Mouse (Mus musculus): ENCODE measurements at regions not wholly inside any gene's neighbourhood (a gene's known extent, or its start where the extent isn't known, plus 50 kb on each side); places are given as distances from the start of the nearest gene placed in this dataset.

DNA sequence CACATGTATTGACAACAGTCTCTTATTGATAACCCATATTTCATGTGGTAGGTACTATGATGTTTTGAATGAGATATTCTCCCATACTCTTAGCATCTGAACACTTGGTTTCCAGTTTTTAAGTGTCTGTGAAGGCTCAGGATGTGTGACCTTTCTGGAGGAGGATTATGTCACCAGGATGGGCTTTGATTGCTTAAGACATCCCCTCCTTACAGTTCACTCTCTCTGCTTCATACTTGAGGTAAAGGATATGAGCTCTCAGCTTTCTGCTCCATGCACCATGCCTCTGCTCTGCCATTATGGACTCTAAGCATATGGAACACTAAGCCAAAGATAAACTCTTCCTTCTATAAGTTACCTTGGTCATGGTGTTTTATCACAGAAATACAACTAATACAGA, 263.8 kb upstream of the Cpeb2 start:
- Histone ChIP-seq H3K79me3 (ENCODE audit: low read depth) (no peaks in the 10 kb centered on the region), H3K79me2 (ENCODE audit: control insufficient read depth, insufficient read depth) (no peaks in the 10 kb centered on the region), H3K4me3 (ENCODE audit: insufficient read depth, poor library complexity, severe bottlenecking) (no peak overlapping the region), H3K36me3 (ENCODE audit: control insufficient read depth, insufficient read depth) (no peaks in the 10 kb centered on the region), H3ac (ENCODE audit: control insufficient read depth, insufficient read length, low read depth) (no peak overlapping the region), H3K27me3 (ENCODE audit: control insufficient read depth, insufficient read depth, insufficient read length) (no peaks in the 10 kb centered on the region)
- TF ChIP-seq MAX (IDR thresholded peaks at IDR 0.05), result no peak

DNA sequence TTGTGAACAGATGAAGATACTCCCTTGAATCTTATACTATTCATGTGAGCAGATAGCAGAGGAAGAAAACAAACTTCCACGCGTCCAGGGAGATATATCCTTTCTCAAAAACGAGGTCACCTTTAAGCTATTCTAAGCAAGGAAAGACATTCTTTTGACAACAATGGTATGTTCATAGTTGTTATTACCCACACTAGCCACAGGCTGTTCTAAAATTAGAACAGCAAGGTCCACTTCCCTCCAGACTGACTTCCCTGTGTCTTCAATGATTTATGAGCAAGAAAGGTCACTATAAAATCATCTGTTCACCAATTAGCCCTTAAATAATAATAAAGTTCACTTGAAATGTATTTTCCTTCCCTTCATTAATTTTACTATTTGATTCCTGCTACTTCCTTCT, 263.3 kb upstream of the Cpeb2 start:
- TF ChIP-seq MYOD1 (IDR thresholded peaks at IDR 0.05; ENCODE audit: control insufficient read depth, insufficient read length, low read depth), result no peak
- TF ChIP-seq FOSL1 (IDR thresholded peaks at IDR 0.05; ENCODE audit: insufficient read depth, low read length, poor library complexity, severe bottlenecking), result no peak
- no peak for TF ChIP-seq CEBPB (IDR thresholded peaks at IDR 0.05; ENCODE audit: low read depth)
- no peak for TF ChIP-seq CTCF (IDR thresholded peaks at IDR 0.05; ENCODE audit: control insufficient read depth, insufficient read depth, insufficient read length)
- TF ChIP-seq MYOG (IDR thresholded peaks at IDR 0.05; ENCODE audit: control insufficient read depth, extremely low read depth, insufficient read length), result no peak
- no peak for TF ChIP-seq MAX (IDR thresholded peaks at IDR 0.05)
- TF ChIP-seq USF1 (IDR thresholded peaks at IDR 0.05; ENCODE audit: low read depth), result no peak

DNA sequence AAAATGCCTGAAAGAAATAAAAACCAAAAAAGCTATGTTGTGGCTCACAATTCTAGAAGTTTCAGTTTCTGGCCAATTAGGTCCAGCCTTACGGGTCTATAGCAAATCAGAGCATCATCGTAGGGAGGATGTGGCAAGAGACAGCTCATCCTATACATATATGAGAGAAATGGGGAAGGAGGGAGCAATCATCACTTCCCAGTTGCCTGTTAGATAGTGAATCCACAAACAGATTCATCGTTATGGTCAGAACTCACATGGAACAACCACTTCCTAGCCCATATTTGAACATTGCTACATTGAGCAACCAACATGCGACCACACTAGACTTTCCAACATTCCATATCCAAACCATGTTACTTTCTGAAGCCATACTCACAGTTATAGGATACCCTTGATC, 255.9 kb upstream of the Cpeb2 start:
- Histone ChIP-seq H3K27me3 (ENCODE audit: control insufficient read depth, insufficient read depth, insufficient read length) (no peaks in the 10 kb centered on the region), H3K4me3 (ENCODE audit: insufficient read depth, poor library complexity, severe bottlenecking) (no peak overlapping the region), H3ac (ENCODE audit: control insufficient read depth, insufficient read length, low read depth) (no peak overlapping the region), H3K79me3 (ENCODE audit: low read depth) (no peaks in the 10 kb centered on the region), H3K36me3 (ENCODE audit: control insufficient read depth, insufficient read depth) (no peaks in the 10 kb centered on the region), H3K79me2 (ENCODE audit: control insufficient read depth, insufficient read depth) (no peaks in the 10 kb centered on the region)
- no peak for TF ChIP-seq MYOD1 (IDR thresholded peaks at IDR 0.05; ENCODE audit: control insufficient read depth, insufficient read length, low read depth)
- TF ChIP-seq FOSL1 (IDR thresholded peaks at IDR 0.05; ENCODE audit: insufficient read depth, low read length, poor library complexity, severe bottlenecking), result no peak

More for the DNA sequence above, 263.3 kb upstream of the Cpeb2 start:
- no peaks in the 10 kb centered on the region for H3K36me3 ChIP-seq (ENCODE audit: control insufficient read depth, insufficient read depth)
- no peaks in the 10 kb centered on the region for H3K79me2 ChIP-seq (ENCODE audit: control insufficient read depth, insufficient read depth)
- no peaks in the 10 kb centered on the region for H3K27me3 ChIP-seq (ENCODE audit: control insufficient read depth, insufficient read depth, insufficient read length)
- no peaks in the 10 kb centered on the region for H3K79me3 ChIP-seq (ENCODE audit: low read depth)
- no peak overlapping the region for H3K4me3 ChIP-seq (ENCODE audit: insufficient read depth, poor library complexity, severe bottlenecking)
- no peak overlapping the region for H3ac ChIP-seq (ENCODE audit: control insufficient read depth, insufficient read length, low read depth)

DNA sequence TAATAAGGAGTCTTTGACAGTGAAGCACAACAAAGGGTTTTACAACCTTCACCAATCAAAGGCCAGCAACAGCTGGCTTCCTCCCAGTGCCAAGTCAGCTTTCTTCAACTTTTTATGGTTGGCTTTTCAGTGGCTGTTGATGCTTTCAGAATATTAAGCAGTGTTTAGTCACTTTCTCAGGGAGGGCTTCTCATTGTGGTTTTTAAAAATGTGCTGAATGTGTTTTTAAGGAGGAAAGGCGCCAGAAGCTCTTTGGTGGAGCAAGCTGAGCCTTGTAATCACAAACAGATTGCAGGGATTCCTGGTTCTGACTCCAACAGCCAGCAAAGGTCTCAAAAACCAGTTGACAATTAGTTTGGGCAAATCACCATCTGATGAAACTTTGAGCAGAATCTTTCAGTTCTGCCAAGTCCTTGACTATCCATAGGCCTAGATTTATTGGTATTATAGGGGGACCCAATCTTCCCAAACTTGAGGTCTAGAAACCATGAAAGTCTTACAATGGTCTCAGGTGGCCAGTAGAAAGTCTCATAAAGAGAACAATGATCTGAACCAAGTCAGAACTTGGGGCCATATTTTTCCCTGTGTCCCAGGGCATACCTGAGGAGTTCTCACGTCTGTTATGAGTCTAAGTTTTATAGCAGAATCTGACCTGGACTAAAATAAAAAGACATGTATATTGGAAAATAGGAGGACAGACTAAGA, 251.9 kb upstream of the Cpeb2 start:
- no peaks in the 10 kb centered on the region for H3K79me3 ChIP-seq (ENCODE audit: low read depth)
- H3K27me3 ChIP-seq (ENCODE audit: control insufficient read depth, insufficient read depth, insufficient read length), result no peaks in the 10 kb centered on the region
- no peaks in the 10 kb centered on the region for H3K36me3 ChIP-seq (ENCODE audit: control insufficient read depth, insufficient read depth)
- TF ChIP-seq USF1 (IDR thresholded peaks at IDR 0.05; ENCODE audit: low read depth) (no peak), MAX (IDR thresholded peaks at IDR 0.05) (no peak), FOSL1 (IDR thresholded peaks at IDR 0.05; ENCODE audit: insufficient read depth, low read length, poor library complexity, severe bottlenecking) (no peak), MYOG (IDR thresholded peaks at IDR 0.05; ENCODE audit: control insufficient read depth, extremely low read depth, insufficient read length) (no peak), CTCF (IDR thresholded peaks at IDR 0.05; ENCODE audit: control insufficient read depth, insufficient read depth, insufficient read length) (no peak), MYOD1 (IDR thresholded peaks at IDR 0.05; ENCODE audit: control insufficient read depth, insufficient read length, low read depth) (no peak), CEBPB (IDR thresholded peaks at IDR 0.05; ENCODE audit: low read depth) (no peak)
- H3ac ChIP-seq (ENCODE audit: control insufficient read depth, insufficient read length, low read depth), result no peak overlapping the region
- no peaks in the 10 kb centered on the region for H3K79me2 ChIP-seq (ENCODE audit: control insufficient read depth, insufficient read depth)
- H3K4me3 ChIP-seq (ENCODE audit: insufficient read depth, poor library complexity, severe bottlenecking), result no peak overlapping the region

DNA sequence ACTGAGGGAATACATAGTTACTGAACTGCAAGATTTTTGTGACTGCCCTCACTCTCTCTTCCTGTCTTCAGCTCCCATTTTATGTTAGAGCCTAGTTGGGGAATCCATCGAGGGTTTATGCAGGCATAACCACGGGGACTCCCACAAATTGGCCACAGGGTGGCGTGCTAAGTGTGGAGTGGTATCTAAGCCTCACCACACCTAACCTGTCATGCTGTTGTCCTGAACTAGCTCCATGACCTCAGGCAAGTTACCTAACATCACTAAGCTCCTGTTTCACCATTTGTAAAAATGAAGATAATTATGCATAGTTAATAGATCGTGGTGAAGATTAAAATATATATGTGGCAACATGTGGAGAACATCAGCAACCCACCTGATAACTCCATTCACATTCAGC, 246.8 kb upstream of the Cpeb2 start:
- no peak overlapping the region for H3ac ChIP-seq (ENCODE audit: control insufficient read depth, insufficient read length, low read depth)
- H3K4me3 ChIP-seq (ENCODE audit: insufficient read depth, poor library complexity, severe bottlenecking), result no peak overlapping the region
- no peaks in the 10 kb centered on the region for H3K27me3 ChIP-seq (ENCODE audit: control insufficient read depth, insufficient read depth, insufficient read length)
- H3K79me3 ChIP-seq (ENCODE audit: low read depth), result no peaks in the 10 kb centered on the region
- H3K36me3 ChIP-seq (ENCODE audit: control insufficient read depth, insufficient read depth), result no peaks in the 10 kb centered on the region
- TF ChIP-seq MYOG (IDR thresholded peaks at IDR 0.05; ENCODE audit: control insufficient read depth, extremely low read depth, insufficient read length) (no peak), MAX (IDR thresholded peaks at IDR 0.05) (no peak), CTCF (IDR thresholded peaks at IDR 0.05; ENCODE audit: control insufficient read depth, insufficient read depth, insufficient read length) (no peak), MYOD1 (IDR thresholded peaks at IDR 0.05; ENCODE audit: control insufficient read depth, insufficient read length, low read depth) (no peak), FOSL1 (IDR thresholded peaks at IDR 0.05; ENCODE audit: insufficient read depth, low read length, poor library complexity, severe bottlenecking) (no peak), USF1 (IDR thresholded peaks at IDR 0.05; ENCODE audit: low read depth) (no peak), CEBPB (IDR thresholded peaks at IDR 0.05; ENCODE audit: low read depth) (no peak)
- no peaks in the 10 kb centered on the region for H3K79me2 ChIP-seq (ENCODE audit: control insufficient read depth, insufficient read depth)

DNA sequence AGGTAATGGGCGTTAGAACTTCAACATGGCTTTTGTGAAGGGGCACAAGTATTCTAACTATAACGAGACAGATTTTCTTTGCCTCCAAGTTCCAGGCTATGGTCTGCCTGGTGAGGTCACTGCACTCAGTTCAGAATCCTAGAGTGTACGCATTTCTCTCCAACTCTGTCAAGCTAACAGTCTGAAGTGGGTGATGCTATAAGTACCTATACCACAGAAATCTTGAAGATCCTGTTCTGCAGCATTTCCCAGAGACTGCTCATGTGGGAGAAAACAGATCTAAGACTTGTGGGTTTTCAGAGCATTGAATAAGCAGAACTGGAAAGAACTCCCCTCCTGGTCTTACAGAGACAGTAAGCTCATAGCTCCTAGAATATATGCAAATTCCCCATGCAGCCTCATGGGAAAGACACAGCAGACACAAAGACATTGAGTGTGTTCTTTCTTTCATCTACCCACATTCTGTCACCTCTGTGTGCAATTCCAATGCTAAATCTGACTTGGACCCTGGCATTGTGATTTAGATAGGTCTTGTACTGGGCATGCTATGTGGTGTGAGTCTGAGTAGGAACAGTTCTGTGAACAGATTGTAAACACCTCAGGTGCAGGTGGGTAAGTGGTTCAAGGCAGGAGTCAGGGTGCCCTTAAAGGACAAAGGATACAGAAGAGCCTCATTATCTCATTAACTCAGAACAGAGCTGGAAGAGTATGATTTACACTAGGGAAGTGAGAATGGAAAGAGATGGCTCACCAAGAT, 245.1 kb upstream of the Cpeb2 start:
- TF ChIP-seq CTCF (IDR thresholded peaks at IDR 0.05; ENCODE audit: control insufficient read depth, insufficient read depth, insufficient read length) (no peak), CEBPB (IDR thresholded peaks at IDR 0.05; ENCODE audit: low read depth) (no peak), FOSL1 (IDR thresholded peaks at IDR 0.05; ENCODE audit: insufficient read depth, low read length, poor library complexity, severe bottlenecking) (no peak), MYOG (IDR thresholded peaks at IDR 0.05; ENCODE audit: control insufficient read depth, extremely low read depth, insufficient read length) (no peak), USF1 (IDR thresholded peaks at IDR 0.05; ENCODE audit: low read depth) (no peak), MAX (IDR thresholded peaks at IDR 0.05) (no peak), MYOD1 (IDR thresholded peaks at IDR 0.05; ENCODE audit: control insufficient read depth, insufficient read length, low read depth) (no peak)
- no peak overlapping the region for H3ac ChIP-seq (ENCODE audit: control insufficient read depth, insufficient read length, low read depth)
- H3K79me2 ChIP-seq (ENCODE audit: control insufficient read depth, insufficient read depth), result no peaks in the 10 kb centered on the region

More for the DNA sequence above, 245.1 kb upstream of the Cpeb2 start:
- no peaks in the 10 kb centered on the region for H3K36me3 ChIP-seq (ENCODE audit: control insufficient read depth, insufficient read depth)
- H3K27me3 ChIP-seq (ENCODE audit: control insufficient read depth, insufficient read depth, insufficient read length), result no peaks in the 10 kb centered on the region
- H3K4me3 ChIP-seq (ENCODE audit: insufficient read depth, poor library complexity, severe bottlenecking), result no peak overlapping the region
- no peaks in the 10 kb centered on the region for H3K79me3 ChIP-seq (ENCODE audit: low read depth)

All from C2C12 (cell line).